Mouse (Mus musculus): ENCODE data around the gene Kpna4. TPM values are rescaled to one million over a fixed set of nuclear protein-coding genes. Genes with fewer than 3 reads are reported as not detected.
A peak's percentile ranks its signal among the peaks of the same experiment; 100 is the strongest.

Kpna4 gene
- 83.8 and 91.1 TPM in 2 replicates for total RNA-seq (2014; rRNA removed)
- polyA plus RNA-seq (2015; fragmentation: Nextera tagmentation; extraction: Ambion mirVana): 26.3 and 32.7 TPM in 2 replicates

DNA sequence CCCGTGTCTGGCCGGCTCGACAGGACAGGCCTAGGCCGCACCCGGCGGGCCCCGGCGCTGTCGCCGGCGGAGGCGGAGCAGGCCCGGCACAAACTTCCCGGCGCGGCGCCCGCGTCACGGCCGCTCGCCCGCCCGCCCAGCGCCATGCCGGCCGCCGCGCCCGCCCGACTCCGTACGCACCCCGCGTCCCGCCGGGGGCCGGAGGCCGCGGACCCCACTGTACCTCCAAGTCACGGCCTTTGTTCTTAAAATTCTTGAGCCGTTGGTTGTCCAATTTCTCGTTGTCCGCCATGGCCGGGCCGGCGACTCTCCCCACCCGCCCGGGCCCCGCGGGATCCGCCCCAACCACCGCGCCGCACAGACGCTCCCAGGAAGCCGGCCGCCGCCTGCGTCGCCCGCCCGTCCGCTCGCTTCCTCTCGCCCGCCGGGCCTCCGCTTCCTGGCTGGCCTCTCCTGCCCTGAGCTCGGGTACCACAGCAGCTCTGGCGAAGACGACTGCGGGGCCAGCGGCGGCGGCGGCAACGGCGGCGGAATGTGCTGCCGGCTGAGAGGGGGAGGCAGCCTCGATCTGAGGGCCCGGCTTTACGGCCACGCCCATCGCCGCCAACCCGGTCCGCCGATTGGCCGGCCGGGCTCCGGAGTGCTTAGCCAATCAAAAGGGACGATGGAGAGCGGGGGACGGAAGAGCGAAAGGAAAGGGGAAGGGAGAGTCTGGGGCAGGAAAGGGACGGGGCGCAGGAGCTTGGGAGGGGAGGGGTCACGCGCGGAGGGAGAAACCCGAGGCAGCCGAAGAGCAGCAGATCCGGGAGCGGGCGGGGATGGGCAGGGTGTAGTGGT, at the start of gene Kpna4:
TSS of gene Kpna4 (minus strand) at position 605 of the 837 bp plus-strand sequence.
- Histone ChIP-seq H3K27me3 (ENCODE audit: insufficient read depth, low read length) (no peaks in the 10 kb centered on the region), H3K9me3 (ENCODE audit: low read length) (no peaks in the 10 kb centered on the region), H3K9ac (peak within 1 kb of the TSS; percentile 94), H3K4me3 (ENCODE audit: low read depth, low read length) (peak within 1 kb of the TSS; percentile 96), H3K27ac (ENCODE audit: low read depth, low read length) (peak within 1 kb of the TSS; percentile 96), H3K4me1 (ENCODE audit: insufficient read depth) (peaks cover 11% of the 10 kb centered on the region), H3K36me3 (ENCODE audit: insufficient read depth) (no peaks in the 10 kb centered on the region), H3K4me2 (ENCODE audit: low read depth) (peak within 1 kb of the TSS; percentile 78)
- WGBS: 1% methylated on average over 100 of the region's 107 CpGs
- TF ChIP-seq CTCF (IDR thresholded peaks at IDR 0.05; ENCODE audit: low read depth): no peak
- DNase-seq (peak; percentile 96), ATAC-seq (peak; percentile 97)

DNA sequence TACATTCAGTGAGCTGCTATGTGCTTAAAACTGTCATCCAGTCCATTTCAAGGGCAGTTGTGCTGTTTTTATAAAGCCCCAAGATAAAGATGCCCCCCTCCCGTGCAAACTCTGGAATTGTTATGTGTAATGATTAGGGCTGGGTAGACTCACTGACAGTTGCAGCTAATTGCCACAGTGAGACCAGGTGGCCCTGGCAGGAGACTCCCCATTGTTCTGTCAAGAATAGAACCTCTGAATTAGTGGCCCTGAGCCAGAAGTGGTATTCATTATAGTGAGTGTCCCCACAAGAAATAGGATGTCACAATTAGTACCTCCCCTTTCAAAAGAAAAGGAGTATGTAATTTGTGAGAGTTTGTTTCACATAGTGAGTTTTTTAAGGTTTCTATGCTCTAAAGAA, 48.3 kb upstream of the Kpna4 start:
- peak; percentile 35; the same call in 1 of the 2 replicates for ATAC-seq

DNA sequence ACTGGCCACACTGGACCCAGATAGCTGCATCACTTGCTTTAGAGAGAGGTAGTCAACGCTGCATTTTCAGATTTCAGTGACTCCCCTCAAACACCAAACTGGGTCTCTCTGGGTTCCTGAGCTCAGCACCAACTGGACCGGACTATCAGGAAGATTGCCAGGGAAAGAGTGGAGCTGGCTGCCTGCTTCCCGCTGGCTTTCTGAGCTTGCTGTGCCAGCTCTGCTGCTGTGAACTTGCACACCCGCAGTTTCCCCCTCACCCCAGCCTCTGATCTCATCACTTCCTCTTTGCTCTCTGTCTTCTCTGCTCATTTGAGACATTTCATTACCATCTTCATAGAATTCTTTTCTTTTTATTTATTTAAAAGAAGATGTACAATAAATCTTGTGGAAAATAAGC, 44.2 kb upstream of the Kpna4 start:
- Histone ChIP-seq H3K27ac (ENCODE audit: low read depth, low read length) (no peak overlapping the region), H3K9ac (no peak overlapping the region), H3K36me3 (ENCODE audit: insufficient read depth) (no peaks in the 10 kb centered on the region), H3K4me3 (ENCODE audit: low read depth, low read length) (no peak overlapping the region), H3K27me3 (ENCODE audit: insufficient read depth, low read length) (no peaks in the 10 kb centered on the region), H3K4me1 (ENCODE audit: insufficient read depth) (no peaks in the 10 kb centered on the region), H3K4me2 (ENCODE audit: low read depth) (no peak overlapping the region), H3K9me3 (ENCODE audit: low read length) (no peaks in the 10 kb centered on the region)
- TF ChIP-seq CTCF (IDR thresholded peaks at IDR 0.05; ENCODE audit: low read depth): no peak
- DNase-seq (no peak), ATAC-seq (no peak)
- 59% methylated on average over 4 of the region's 4 CpGs for WGBS

More for the DNA sequence above, 48.3 kb upstream of the Kpna4 start:
- no peak for TF ChIP-seq CTCF (IDR thresholded peaks at IDR 0.05; ENCODE audit: low read depth)
- Histone ChIP-seq H3K9me3 (ENCODE audit: low read length) (no peaks in the 10 kb centered on the region), H3K4me2 (ENCODE audit: low read depth) (no peak overlapping the region), H3K36me3 (ENCODE audit: insufficient read depth) (no peaks in the 10 kb centered on the region), H3K9ac (no peak overlapping the region), H3K4me3 (ENCODE audit: low read depth, low read length) (no peak overlapping the region), H3K4me1 (ENCODE audit: insufficient read depth) (peaks cover 6% of the 10 kb centered on the region; the same call in 1 of the 2 replicates), H3K27ac (ENCODE audit: low read depth, low read length) (no peak overlapping the region), H3K27me3 (ENCODE audit: insufficient read depth, low read length) (no peaks in the 10 kb centered on the region)
- DNase-seq: no peak
- 5% methylated on average over 1 of the region's 1 CpGs for WGBS

DNA sequence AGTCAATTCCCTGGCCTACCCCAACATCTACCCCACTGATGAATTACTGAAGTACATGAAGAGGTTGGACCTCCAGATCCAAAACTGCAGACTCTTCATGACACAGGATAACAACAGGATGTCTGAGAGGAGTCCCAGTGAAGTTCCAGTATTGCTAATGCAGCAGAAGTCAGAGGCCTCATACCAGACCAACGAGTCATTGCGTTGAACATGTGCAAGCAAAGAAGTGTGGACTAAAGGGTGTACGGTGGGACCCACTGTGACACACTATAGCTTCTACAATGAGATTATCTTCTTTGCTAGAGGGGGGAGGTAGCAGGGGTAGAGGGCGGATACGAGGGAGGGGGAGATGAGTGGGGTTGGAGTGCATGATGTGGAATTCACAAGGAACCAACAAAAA, 42.9 kb upstream of the Kpna4 start:
- TF ChIP-seq CTCF (IDR thresholded peaks at IDR 0.05; ENCODE audit: low read depth): no peak
- no peak overlapping the region for H3K27ac ChIP-seq (ENCODE audit: low read depth, low read length)
- H3K4me3 ChIP-seq (ENCODE audit: low read depth, low read length): no peak overlapping the region
- no peaks in the 10 kb centered on the region for H3K4me1 ChIP-seq (ENCODE audit: insufficient read depth)
- DNase-seq (no peak), ATAC-seq (no peak)
- H3K9ac ChIP-seq: no peak overlapping the region
- no peak overlapping the region for H3K4me2 ChIP-seq (ENCODE audit: low read depth)
- no peaks in the 10 kb centered on the region for H3K36me3 ChIP-seq (ENCODE audit: insufficient read depth)
- no peaks in the 10 kb centered on the region for H3K9me3 ChIP-seq (ENCODE audit: low read length)
- WGBS: 79% methylated on average over 5 of the region's 5 CpGs
- H3K27me3 ChIP-seq (ENCODE audit: insufficient read depth, low read length): no peaks in the 10 kb centered on the region

DNA sequence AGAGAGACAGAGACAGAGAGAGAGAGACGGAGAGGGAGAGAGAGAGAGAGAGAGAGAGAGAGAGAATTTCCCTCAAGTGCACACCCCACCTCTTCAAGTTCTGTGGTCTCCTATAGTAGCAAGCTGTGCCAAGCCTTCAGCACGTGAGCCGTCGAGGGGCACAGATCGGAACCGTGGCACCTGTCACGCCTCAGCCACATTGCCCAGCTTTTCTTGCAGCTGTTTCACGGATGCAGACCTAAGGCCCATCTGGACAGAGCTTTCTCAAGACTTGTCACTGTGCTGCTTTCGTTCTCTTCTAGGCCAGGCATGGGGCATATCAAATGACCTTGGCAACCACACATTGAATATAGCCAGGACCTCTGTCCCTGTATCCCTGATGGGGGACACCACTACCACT, 41.8 kb upstream of the Kpna4 start:
- no peak for DNase-seq
- Histone ChIP-seq H3K4me1 (ENCODE audit: insufficient read depth) (no peaks in the 10 kb centered on the region), H3K36me3 (ENCODE audit: insufficient read depth) (no peaks in the 10 kb centered on the region), H3K27ac (ENCODE audit: low read depth, low read length) (no peak overlapping the region), H3K9me3 (ENCODE audit: low read length) (no peaks in the 10 kb centered on the region), H3K4me2 (ENCODE audit: low read depth) (no peak overlapping the region), H3K27me3 (ENCODE audit: insufficient read depth, low read length) (no peaks in the 10 kb centered on the region), H3K4me3 (ENCODE audit: low read depth, low read length) (no peak overlapping the region), H3K9ac (no peak overlapping the region)
- ATAC-seq: no peak
- WGBS: 90% methylated on average over 9 of the region's 9 CpGs
- no peak for TF ChIP-seq CTCF (IDR thresholded peaks at IDR 0.05; ENCODE audit: low read depth)

DNA sequence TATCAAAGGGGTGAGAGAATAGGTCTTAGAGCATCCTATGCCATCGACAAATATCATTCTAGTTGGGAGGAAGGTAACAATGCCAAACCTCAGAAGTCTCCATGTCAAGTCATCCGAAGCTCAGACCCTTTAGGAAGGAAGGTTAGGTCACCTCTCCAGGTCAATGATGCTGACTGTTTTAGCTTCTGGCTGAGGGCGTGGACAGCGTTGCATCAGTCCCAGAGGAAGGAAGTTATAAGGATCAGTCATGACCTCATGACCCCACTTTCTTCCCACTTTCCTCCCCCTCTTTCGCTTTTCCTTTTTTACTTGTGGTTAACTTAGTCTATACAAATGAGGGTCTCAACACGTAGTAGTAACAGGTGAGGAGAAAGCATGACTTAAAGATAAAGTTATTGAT, 36.1 kb upstream of the Kpna4 start:
- H3K27me3 ChIP-seq (ENCODE audit: insufficient read depth, low read length): no peaks in the 10 kb centered on the region
- H3K4me2 ChIP-seq (ENCODE audit: low read depth): no peak overlapping the region
- H3K4me3 ChIP-seq (ENCODE audit: low read depth, low read length): no peak overlapping the region
- no peaks in the 10 kb centered on the region for H3K4me1 ChIP-seq (ENCODE audit: insufficient read depth)
- WGBS: 90% methylated on average over 6 of the region's 6 CpGs
- no peak for TF ChIP-seq CTCF (IDR thresholded peaks at IDR 0.05; ENCODE audit: low read depth)
- H3K9ac ChIP-seq: no peak overlapping the region
- H3K27ac ChIP-seq (ENCODE audit: low read depth, low read length): no peak overlapping the region
- H3K9me3 ChIP-seq (ENCODE audit: low read length): no peaks in the 10 kb centered on the region
- no peaks in the 10 kb centered on the region for H3K36me3 ChIP-seq (ENCODE audit: insufficient read depth)
- ATAC-seq: no peak
- no peak for DNase-seq

DNA sequence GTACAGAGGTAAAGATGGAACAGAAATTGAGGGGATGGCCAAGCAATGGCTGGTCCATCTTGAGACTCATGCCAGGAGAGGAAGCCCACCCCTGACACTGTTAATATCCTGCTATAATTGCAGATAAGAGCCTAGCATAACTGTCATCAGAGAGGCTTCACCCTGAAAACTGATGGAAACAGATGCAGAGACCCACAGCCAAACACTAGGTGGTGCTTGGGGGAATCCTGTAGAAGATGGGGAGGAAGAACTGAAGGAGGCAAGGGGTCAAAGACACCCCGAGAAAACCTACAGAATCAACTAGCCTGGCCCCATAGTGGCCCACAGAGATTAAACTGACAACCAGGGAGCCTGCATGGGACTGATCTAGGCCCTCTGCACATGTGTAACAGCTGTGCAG, 33.5 kb upstream of the Kpna4 start:
- 64% methylated on average over 1 of the region's 1 CpGs for WGBS
- Histone ChIP-seq H3K36me3 (ENCODE audit: insufficient read depth) (no peaks in the 10 kb centered on the region), H3K9ac (no peak overlapping the region), H3K4me1 (ENCODE audit: insufficient read depth) (no peaks in the 10 kb centered on the region), H3K27ac (ENCODE audit: low read depth, low read length) (no peak overlapping the region), H3K4me2 (ENCODE audit: low read depth) (no peak overlapping the region), H3K9me3 (ENCODE audit: low read length) (no peaks in the 10 kb centered on the region), H3K27me3 (ENCODE audit: insufficient read depth, low read length) (no peaks in the 10 kb centered on the region), H3K4me3 (ENCODE audit: low read depth, low read length) (no peak overlapping the region)
- no peak for ATAC-seq
- DNase-seq: no peak
- TF ChIP-seq CTCF (IDR thresholded peaks at IDR 0.05; ENCODE audit: low read depth): no peak
